Mouse (Mus musculus): ENCODE measurements at regions not wholly inside any gene's neighbourhood (a gene's known extent, or its start where the extent isn't known, plus 50 kb on each side); places are given as distances from the start of the nearest gene placed in this dataset.
A peak's percentile ranks its signal among the peaks of the same experiment; 100 is the strongest.
"Not testable (repeated sequence)": the region's sequence is repeated elsewhere in the genome, so short reads cannot be mapped to it uniquely, and the experiment has no call there.

DNA sequence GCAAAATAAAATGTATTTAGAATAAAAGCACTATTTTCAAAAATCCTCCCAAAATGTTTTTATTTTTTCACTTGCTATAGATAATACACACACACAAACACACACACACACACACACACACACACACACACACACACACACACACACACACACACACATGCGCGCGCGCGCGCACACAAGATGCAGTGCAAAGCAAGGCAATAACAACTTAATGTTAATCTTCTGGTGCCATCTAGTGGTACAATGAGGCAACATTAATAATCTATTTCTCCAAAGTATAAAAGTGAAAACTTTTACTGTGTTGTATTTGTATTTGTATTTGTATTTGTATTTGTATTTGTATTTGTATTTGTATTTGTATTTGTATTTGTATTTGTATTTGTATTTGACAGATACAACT lies 136.2 kb upstream of the Arrdc3 start:
- not testable (repeated sequence) for DNase-seq (ENCODE audit: low read depth, low spot score)

More for the DNA sequence above, 136.2 kb upstream of the Arrdc3 start:
- in situ Hi-C loops (cut with MboI; ENCODE audit: low sequenced_read_pairs in 2 of 2, unreplicated experiment in 2 of 2); H3K4me3 ChIP-seq (ENCODE audit: insufficient read depth in 1 of 2, low read depth in 1 of 2, low read length in 2 of 2, poor library complexity in 1 of 2, severe bottlenecking in 1 of 2); H3K4me1 ChIP-seq (ENCODE audit: control insufficient read depth in 2 of 2, insufficient read depth in 2 of 2, low read length in 2 of 2, poor library complexity in 1 of 2); H3K36me3 ChIP-seq (ENCODE audit: control insufficient read depth, insufficient read depth, low read length, poor library complexity, severe bottlenecking); H3K9ac ChIP-seq (ENCODE audit: insufficient read depth, low read depth, low read length, poor library complexity, severe bottlenecking); H3K9me3 ChIP-seq (ENCODE audit: control insufficient read depth, insufficient read depth, low read depth, low read length); H3K27ac ChIP-seq (ENCODE audit: insufficient read depth, low read depth, low read length, poor library complexity, severe bottlenecking): not testable (repeated sequence)
- TF ChIP-seq ZC3H11A (IDR thresholded peaks at IDR 0.05; ENCODE audit: borderline replicate concordance, low read depth, low read length): peak; percentile 35; the same call in 1 of the 2 replicates

Measured in ES-E14 (cell line).